Mouse (Mus musculus) left cerebral cortex, postnatal 4 days (tissue): ENCODE results near the gene Nxph1. TPM values are rescaled to one million over a fixed set of nuclear protein-coding genes. Genes with fewer than 3 reads are reported as not detected.

Source experiments
- DNase-seq: peaks from one replicate; pipeline ENCODE4 v3.0.0-alpha.2; 2022
- intact Hi-C: fragments of 180-260 bp; cut with DNase I; formaldehyde crosslinking; loops from one replicate; pipeline ENCODE4 v1.15.1; 2025
- total RNA-seq, 2 experiments: library from RNA; stranded (reverse); gene quantifications; 2 replicates each; pipeline ENCODE4 v1.2.3; 2021

Nxph1 gene
- total RNA-seq, 2 experiments from 2014 or later = 67.6 to 70.0 TPM

GRCm38 (mm10) chr6:9083851-9084250 is 135.6 kb downstream of the Nxph1 start:
- intact Hi-C loops = no loop called here
- peak; percentile 6 for DNase-seq

GRCm38 (mm10) chr6:9097345-9097744 is 149.1 kb downstream of the Nxph1 start:
- DNase-seq = no peak
- intact Hi-C loops = no loop called here

GRCm38 (mm10) chr6:9107366-9107765 is 159.1 kb downstream of the Nxph1 start:
- intact Hi-C loops = no loop called here
- no peak for DNase-seq

- intact Hi-C loops = no loop called here
- DNase-seq = no peak
Observed at GRCm38 (mm10) chr6:9119136-9119535, 170.9 kb downstream of the Nxph1 start.

GRCm38 (mm10) chr6:9124321-9124914 is 176.2 kb downstream of the Nxph1 start:
- intact Hi-C loops = no loop called here
- no peak for DNase-seq

GRCm38 (mm10) chr6:9133589-9134279 is 185.5 kb downstream of the Nxph1 start:
- intact Hi-C loops = no loop called here

GRCm38 (mm10) chr6:9147966-9148365 is 199.7 kb downstream of the Nxph1 start:
- intact Hi-C loops = no loop called here
- no peak for DNase-seq

More at GRCm38 (mm10) chr6:9133589-9134279, 185.5 kb downstream of the Nxph1 start:
- no peak for DNase-seq

GRCm38 (mm10) chr6:9149791-9150190 is 201.6 kb downstream of the Nxph1 start:
- DNase-seq = peak; percentile 73
- intact Hi-C loops = no loop called here

GRCm38 (mm10) chr6:9159191-9159590 is 211.0 kb downstream of the Nxph1 start:
- intact Hi-C loops = no loop called here
- no peak for DNase-seq

- intact Hi-C loops = no loop called here
Observed at GRCm38 (mm10) chr6:9182477-9182876, 234.2 kb downstream of the Nxph1 start.

GRCm38 (mm10) chr6:9210730-9211129 is 262.5 kb downstream of the Nxph1 start:
- DNase-seq = no peak
- intact Hi-C loops = no loop called here

More at GRCm38 (mm10) chr6:9182477-9182876, 234.2 kb downstream of the Nxph1 start:
- no peak for DNase-seq

GRCm38 (mm10) chr6:9220724-9221453 is 272.7 kb downstream of the Nxph1 start:
- no peak for DNase-seq
- intact Hi-C loops = no loop called here

GRCm38 (mm10) chr6:9234802-9235201 is 286.6 kb downstream of the Nxph1 start:
- intact Hi-C loops = loop anchor here (10.0 kb wide), 1 partner anchor 280 kb away; no protein-coding TSS in a partner anchor
- DNase-seq = peak; percentile 43

GRCm38 (mm10) chr6:9267998-9268397 is 319.8 kb downstream of the Nxph1 start:
- intact Hi-C loops = no loop called here
- no peak for DNase-seq

Other genes starting within 250 kb of the Nxph1 start
- 10 to 100 TPM; 63.4 to 64.1 TPM for gene Ica1, start 169.9 kb upstream of the Nxph1 start, total RNA-seq